Mouse (Mus musculus) small intestine, adult 2 months (tissue): ENCODE data around the gene Pklr. TPM values are rescaled to one million over a fixed set of nuclear protein-coding genes. Genes with fewer than 3 reads are reported as not detected.

Experiments used
- H3K27ac ChIP-seq: fragments of 200-500 bp; 2 replicates; pipeline ENCODE4 v1.5.1; 2012; ENCODE audit warnings: low read depth, low read length, control low read depth, inconsistent platforms; ENCODE audit not compliant: insufficient read depth
- H3K27me3 ChIP-seq: fragments of 200-500 bp; 2 replicates; pipeline ENCODE4 v1.6.1; 2012; ENCODE audit warnings: mild to moderate bottlenecking, moderate library complexity, low read length, inconsistent platforms; ENCODE audit not compliant: control insufficient read depth, insufficient read depth
- H3K36me3 ChIP-seq: fragments of 200-500 bp; 2 replicates; pipeline ENCODE4 v1.6.1; 2012; ENCODE audit warnings: mild to moderate bottlenecking, low read length, control low read depth, inconsistent platforms; ENCODE audit not compliant: control insufficient read depth, insufficient read depth
- H3K4me1 ChIP-seq: fragments of 200-500 bp; 2 replicates; pipeline ENCODE4 v1.6.1; 2012; ENCODE audit warnings: low read length, inconsistent platforms, mixed read lengths; ENCODE audit not compliant: control insufficient read depth, insufficient read depth, insufficient read length
- H3K4me3 ChIP-seq: fragments of 200-500 bp; 2 replicates; pipeline ENCODE4 v1.5.1; 2012; ENCODE audit warnings: low read depth, mild to moderate bottlenecking, control low read depth, inconsistent platforms, low read length, moderate library complexity
- CTCF ChIP-seq: fragments of 200-500 bp; IDR thresholded peaks from 2 replicates; pipeline ENCODE4 v1.5.1; 2012; ENCODE audit warnings: low read depth, mild to moderate bottlenecking, control low read depth, inconsistent platforms, low read length, moderate library complexity, mixed read lengths; ENCODE audit not compliant: insufficient replicate concordance, insufficient read length; ENCODE audit errors: extremely low read depth
- POLR2A ChIP-seq: fragments of 200-500 bp; IDR thresholded peaks from 2 replicates; pipeline ENCODE4 v1.6.1; 2012; ENCODE audit warnings: low read depth, mild to moderate bottlenecking, control low read depth, inconsistent platforms, low read length, moderate library complexity
- WGBS: fragments of 180-500 bp; shearing (Covaris S2); methylation state at CpG from one replicate; pipeline ENCODE4 v1.1.7; 2018; 5-methylcytosine and 5-hydroxymethylcytosine counted together
- polyA plus RNA-seq: library from polyadenylated mRNA; depleted of rRNA; stranded (reverse); fragments of >200 nt; gene quantifications from 2 replicates; pipeline ENCODE4 v1.2.3, GENCODE M21; 2012; rRNA removed

The Pklr gene
- polyA plus RNA-seq, 1 experiment: 580 TPM

- H3K36me3 ChIP-seq: no peaks in the 10 kb centered on the region
- peaks cover 5% of the 10 kb centered on the region; the same call in 1 of the 2 replicates for H3K4me1 ChIP-seq
- no peak overlapping the region for H3K4me3 ChIP-seq
- no peak overlapping the region for H3K27ac ChIP-seq
- no peaks in the 10 kb centered on the region for H3K27me3 ChIP-seq
- 55% methylated on average over 1 of the region's 1 CpGs for WGBS
- no peak for TF ChIP-seq CTCF
- TF ChIP-seq POLR2A: no peak
Observed at GRCm38 (mm10) chr3:89193351-89193750, 57.4 kb downstream of the Pklr start.

- TF ChIP-seq POLR2A (no peak), CTCF (peak; percentile 18; the same call in 1 of the 2 replicates)
- Histone ChIP-seq H3K4me1 (peaks cover 5% of the 10 kb centered on the region; the same call in 1 of the 2 replicates), H3K36me3 (no peaks in the 10 kb centered on the region), H3K27me3 (no peaks in the 10 kb centered on the region), H3K4me3 (no peak overlapping the region), H3K27ac (no peak overlapping the region)
- 95% methylated on average over 2 of the region's 2 CpGs for WGBS
Observed at GRCm38 (mm10) chr3:89193853-89194252, 57.9 kb downstream of the Pklr start.

Other genes with a start within 250 kb of the Pklr start
- gene Msto1, start 222.1 kb upstream of the Pklr start, polyA plus RNA-seq: 7.6 and 12.4 TPM in 2 replicates
- 1.7 and 3.9 TPM in 2 replicates for gene Ash1l, start 185.5 kb upstream of the Pklr start, polyA plus RNA-seq
- gene Dap3, start 185.0 kb upstream of the Pklr start, polyA plus RNA-seq: 12.9 and 26.8 TPM in 2 replicates
- 26.9 and 45.2 TPM in 2 replicates for gene Rusc1, start 42.8 kb upstream of the Pklr start, polyA plus RNA-seq
- gene Gm43738, start 35.0 kb upstream of the Pklr start, polyA plus RNA-seq: not detected in 2 replicates
- gene Fdps, start 34.2 kb upstream of the Pklr start, polyA plus RNA-seq: 47.8 and 81.3 TPM in 2 replicates
- gene Hcn3, start 24.1 kb downstream of the Pklr start, polyA plus RNA-seq: 0.30 and 1.3 TPM in 2 replicates
- 20.6 and 27.7 TPM in 2 replicates for gene Clk2, start 28.7 kb downstream of the Pklr start, polyA plus RNA-seq
- 57.0 and 96.1 TPM in 2 replicates for gene Scamp3, start 41.3 kb downstream of the Pklr start, polyA plus RNA-seq
- 14.0 and 19.4 TPM in 2 replicates for gene Fam189b, start 47.0 kb downstream of the Pklr start, polyA plus RNA-seq
- gene Gba, start 66.8 kb downstream of the Pklr start, polyA plus RNA-seq: 37.1 and 70.6 TPM in 2 replicates
- gene Thbs3, start 79.0 kb downstream of the Pklr start, polyA plus RNA-seq: 10.5 and 16.0 TPM in 2 replicates
- gene Mtx1, start 90.9 kb downstream of the Pklr start, polyA plus RNA-seq: 92.5 and 181 TPM in 2 replicates
- 0.76 and 139 TPM in 2 replicates for gene Muc1, start 92.9 kb downstream of the Pklr start, polyA plus RNA-seq
- 120 and 182 TPM in 2 replicates for gene Krtcap2, start 109.8 kb downstream of the Pklr start, polyA plus RNA-seq
- gene Trim46, start 110.2 kb downstream of the Pklr start, polyA plus RNA-seq: 4.3 and 8.7 TPM in 2 replicates
- gene Dpm3, start 123.2 kb downstream of the Pklr start, polyA plus RNA-seq: 357 and 440 TPM in 2 replicates
- 81.6 and 97.3 TPM in 2 replicates for gene Slc50a1, start 134.4 kb downstream of the Pklr start, polyA plus RNA-seq
- 46.1 and 122 TPM in 2 replicates for gene Efna1, start 145.0 kb downstream of the Pklr start, polyA plus RNA-seq
- gene Efna3, start 186.8 kb downstream of the Pklr start, polyA plus RNA-seq: 3.9 and 7.0 TPM in 2 replicates
- 11.6 and 20.0 TPM in 2 replicates for gene Efna4, start 201.9 kb downstream of the Pklr start, polyA plus RNA-seq
- 48.9 and 70.7 TPM in 2 replicates for gene Adam15, start 213.9 kb downstream of the Pklr start, polyA plus RNA-seq
- 0.93 and 1.2 TPM in 2 replicates for gene Dcst2, start 225.8 kb downstream of the Pklr start, polyA plus RNA-seq
- gene Dcst1, start 229.1 kb downstream of the Pklr start, polyA plus RNA-seq: 2.0 and 9.1 TPM in 2 replicates